Mouse (Mus musculus) MEL (cell line): Measurements from ENCODE around the gene Wwc1.

ENCODE experiments used
- CTCF ChIP-seq, 3 experiments: IDR thresholded peaks in 2 of 3; conservative IDR thresholded peaks in 1 of 3; 2 replicates each; pipeline ENCODE4 v1.5.1; 2011 to 2012; ENCODE audit warnings: low read length in 3 of 3, low read depth in 2 of 3, mild to moderate bottlenecking in 2 of 3, improper control_type of control experiment in 1 of 3, inconsistent platforms in 1 of 3, mixed read lengths in 1 of 3, moderate library complexity in 1 of 3; ENCODE audit not compliant: control insufficient read depth in 1 of 3, insufficient read depth in 1 of 3, poor library complexity in 1 of 3, severe bottlenecking in 1 of 3
- EP300 ChIP-seq, 2 experiments: IDR thresholded peaks; 2 replicates each; pipeline ENCODE4 v1.6.1; 2011; ENCODE audit warnings: improper control_type of control experiment in 2 of 2, low read length in 2 of 2, low read depth in 1 of 2, mild to moderate bottlenecking in 1 of 2
- GABPA ChIP-seq: IDR thresholded peaks from 2 replicates; pipeline ENCODE4 v1.6.1; 2012; ENCODE audit warnings: low read depth, mild to moderate bottlenecking, inconsistent platforms, low read length, improper control_type of control experiment, moderate library complexity
- MAFK ChIP-seq: IDR thresholded peaks from 2 replicates; pipeline ENCODE4 v1.6.1; 2011; ENCODE audit warnings: low read depth, mild to moderate bottlenecking, low read length, improper control_type of control experiment, borderline replicate concordance
- POLR2A ChIP-seq, 2 experiments: IDR thresholded peaks; 2 replicates each; pipeline ENCODE4 v1.6.1; 2011 to 2012; ENCODE audit warnings: low read length in 2 of 2, mild to moderate bottlenecking in 2 of 2, control low read depth in 1 of 2, improper control_type of control experiment in 1 of 2, low read depth in 1 of 2, moderate library complexity in 1 of 2; ENCODE audit not compliant: control insufficient read depth in 1 of 2, insufficient read depth in 1 of 2, poor library complexity in 1 of 2
- POLR2AphosphoS2 ChIP-seq: IDR thresholded peaks from 2 replicates; pipeline ENCODE4 v1.6.1; 2011; ENCODE audit warnings: low read length, improper control_type of control experiment
- ZMIZ1 ChIP-seq: IDR thresholded peaks from 2 replicates; pipeline ENCODE4 v1.6.1; 2012; ENCODE audit warnings: low read depth, mild to moderate bottlenecking, inconsistent platforms, low read length, improper control_type of control experiment, moderate library complexity

DNA sequence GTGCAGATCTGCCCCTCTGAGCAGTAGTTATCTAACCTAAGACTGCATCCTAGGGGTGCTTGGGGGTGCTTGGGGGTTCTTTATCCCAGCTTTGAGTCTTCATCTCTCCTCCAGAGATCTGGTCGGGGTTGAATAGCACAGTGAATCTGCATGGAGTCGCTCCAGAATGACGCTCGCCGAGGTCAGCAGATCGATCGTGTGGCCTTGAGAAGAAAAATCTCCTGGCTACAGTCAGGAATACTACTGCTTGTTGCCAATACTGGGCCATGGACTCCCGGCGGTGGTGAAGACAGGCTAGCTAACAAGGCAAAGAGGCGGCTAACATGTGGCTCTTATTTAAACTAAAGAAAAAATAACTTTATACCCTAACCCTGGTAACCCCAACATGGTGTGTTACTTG, 12.0 kb downstream of the Wwc1 start:
- TF ChIP-seq MAFK (no peak), GABPA (no peak), EP300 (IDR thresholded peaks at IDR 0.05; ENCODE audit: low read depth in 1 of 2, low read length in 2 of 2) (no peak), CTCF (IDR thresholded peaks at IDR 0.05 in 2 of 3, conservative IDR thresholded peaks at IDR 0.05 in 1 of 3; ENCODE audit: control insufficient read depth in 1 of 3, insufficient read depth in 1 of 3, low read depth in 2 of 3, low read length in 3 of 3, poor library complexity in 1 of 3, severe bottlenecking in 1 of 3) (no peak), POLR2A (IDR thresholded peaks at IDR 0.05; ENCODE audit: control insufficient read depth in 1 of 2, insufficient read depth in 1 of 2, low read depth in 1 of 2, low read length in 2 of 2, poor library complexity in 1 of 2) (no peak), POLR2AphosphoS2 (no peak), ZMIZ1 (no peak)
